Mouse (Mus musculus) C2C12 (cell line): ENCODE results near the gene Adcy5.

Experiments used
- CEBPB ChIP-seq: IDR thresholded peaks from one replicate; pipeline ENCODE4 v1.6.1; 2011; ENCODE audit warnings: low read depth, mild to moderate bottlenecking, control low read depth, moderate library complexity
- CTCF ChIP-seq: IDR thresholded peaks from one replicate; pipeline ENCODE4 v1.5.1; 2011; ENCODE audit not compliant: control insufficient read depth, insufficient read depth, insufficient read length
- MAX ChIP-seq: IDR thresholded peaks from one replicate; pipeline ENCODE4 v1.6.1; 2011; ENCODE audit warnings: mild to moderate bottlenecking, control low read depth
- MYOD1 ChIP-seq: IDR thresholded peaks from one replicate; pipeline ENCODE4 v1.6.1; 2011; ENCODE audit warnings: low read depth; ENCODE audit not compliant: control insufficient read depth, insufficient read length
- USF1 ChIP-seq: IDR thresholded peaks from one replicate; pipeline ENCODE4 v1.6.1; 2011; ENCODE audit warnings: low read depth, mild to moderate bottlenecking, control low read depth, moderate library complexity

DNA sequence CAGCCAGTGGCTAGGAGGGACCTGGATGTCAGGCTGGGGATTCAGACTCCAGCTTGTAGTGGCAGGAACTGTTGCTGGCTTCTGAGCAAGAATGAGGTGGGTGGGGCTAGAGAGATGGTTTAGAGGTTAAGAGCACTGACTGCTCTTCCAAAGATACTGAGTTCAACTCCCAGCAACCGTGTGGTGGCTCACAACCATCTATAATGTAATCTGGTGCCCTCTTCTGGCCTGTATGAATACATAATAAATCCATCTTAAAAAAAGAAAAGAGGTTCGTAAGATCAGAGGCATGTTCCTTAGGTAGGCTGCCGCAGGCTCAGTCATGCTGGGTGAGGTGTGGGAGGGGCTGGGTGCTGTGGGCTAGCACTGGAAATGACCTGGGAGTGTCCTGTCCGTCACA, 116.9 kb downstream of the Adcy5 start:
- no peak for TF ChIP-seq CTCF
- TF ChIP-seq USF1: no peak
- no peak for TF ChIP-seq MAX
- no peak for TF ChIP-seq CEBPB
- no peak for TF ChIP-seq MYOD1
